Mouse (Mus musculus): ENCODE data around the gene Gpam. TPM values are rescaled to one million over a fixed set of nuclear protein-coding genes. Genes with fewer than 3 reads are reported as not detected.
"Not testable (repeated sequence)": the region's sequence is repeated elsewhere in the genome, so short reads cannot be mapped to it uniquely, and the experiment has no call there.

Gene Gpam
- 8.6 and 8.9 TPM in 2 replicates for polyA plus RNA-seq (2015; fragmentation: Nextera tagmentation; extraction: Ambion mirVana)

DNA sequence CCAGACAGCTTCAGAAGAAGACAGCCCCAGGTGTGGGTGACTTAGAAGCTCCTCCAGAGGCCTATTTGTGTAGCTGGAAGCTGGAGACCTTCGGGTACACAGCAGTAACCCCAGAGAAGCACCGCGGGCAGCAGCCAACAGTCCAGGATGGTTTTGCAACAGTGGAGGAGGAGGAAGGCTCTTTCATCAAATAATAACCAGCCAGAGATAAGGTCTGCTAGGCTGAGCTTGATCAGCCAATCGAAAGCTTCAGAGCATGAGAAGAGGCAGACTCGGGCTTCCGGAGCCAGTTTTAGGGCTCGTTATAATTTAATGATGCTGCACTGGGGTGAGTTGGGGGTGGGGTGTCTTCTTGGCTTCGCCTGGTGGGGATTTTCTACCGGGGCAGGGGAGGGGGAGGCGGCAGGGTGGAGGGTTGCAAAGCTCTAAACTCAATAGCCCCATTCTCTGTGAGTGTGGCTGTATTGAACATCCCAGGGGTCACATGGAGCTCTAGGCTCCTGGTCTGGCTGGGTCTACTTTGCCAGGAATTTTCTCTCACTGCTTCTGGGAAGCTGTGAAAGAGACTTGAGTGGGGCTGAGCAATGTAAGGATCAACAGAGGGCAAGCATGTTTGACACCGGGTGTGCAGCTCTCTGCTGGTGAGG is at the start of gene Gpam:
Gpam (minus strand) TSS at position 167 of the 647 bp plus-strand sequence.
- H3K4me3 ChIP-seq = no peak within 1 kb of the TSS
- no peaks in the 10 kb centered on the region for H3K36me3 ChIP-seq
- no peak within 1 kb of the TSS for H3K9ac ChIP-seq
- 63% methylated on average over 11 of the region's 11 CpGs for WGBS
- no peak within 1 kb of the TSS for H3K4me2 ChIP-seq
- no peak within 1 kb of the TSS for H3K27ac ChIP-seq (replicated peaks)
- H3K4me1 ChIP-seq = peaks cover 16% of the 10 kb centered on the region
- H3K27me3 ChIP-seq (replicated peaks) = no peaks in the 10 kb centered on the region
- H3K9me3 ChIP-seq = no peaks in the 10 kb centered on the region
- no peak for ATAC-seq (ENCODE audit: extremely low read depth, insufficient number of reproducible peaks, low FRiP score, low TSS enrichment)

DNA sequence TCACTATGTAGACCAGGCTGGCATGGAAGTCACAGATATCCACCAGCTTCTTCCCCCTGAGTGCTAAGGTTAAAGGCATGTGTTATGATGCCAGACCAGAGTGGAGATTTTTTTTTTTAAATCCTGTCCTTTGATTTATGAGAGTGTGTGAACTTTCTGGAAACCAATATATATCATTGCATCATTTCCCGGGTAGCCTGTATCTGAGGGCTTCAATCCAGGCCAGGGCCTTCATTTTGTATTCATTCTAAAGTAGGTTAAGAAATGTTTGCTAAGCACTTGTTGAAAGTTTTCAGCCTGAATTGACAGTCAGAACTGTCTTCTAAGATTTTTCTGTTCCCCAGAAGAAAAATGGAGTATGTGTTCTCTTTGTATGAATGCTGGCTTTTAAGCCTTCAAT is 44.5 kb upstream of the Gpam start:
- 63% methylated on average over 1 of the region's 1 CpGs for WGBS

GRCm38 (mm10) chr19:55170399-55170798 is 43.4 kb upstream of the Gpam start:
- H3K9ac ChIP-seq = no peak overlapping the region
- H3K36me3 ChIP-seq = no peaks in the 10 kb centered on the region
- no peak overlapping the region for H3K4me2 ChIP-seq
- H3K27me3 ChIP-seq (replicated peaks) = no peaks in the 10 kb centered on the region
- no peak for ATAC-seq (ENCODE audit: extremely low read depth, insufficient number of reproducible peaks, low FRiP score, low TSS enrichment)
- H3K9me3 ChIP-seq = peaks cover 11% of the 10 kb centered on the region; the same call in 1 of the 2 replicates
- no peaks in the 10 kb centered on the region for H3K4me1 ChIP-seq
- no peak overlapping the region for H3K27ac ChIP-seq (replicated peaks)
- H3K4me3 ChIP-seq = no peak overlapping the region

More for the DNA sequence above, 44.5 kb upstream of the Gpam start:
- Histone ChIP-seq H3K9me3 (peaks cover 11% of the 10 kb centered on the region; the same call in 1 of the 2 replicates), H3K4me2 (no peak overlapping the region), H3K27me3 (replicated peaks) (no peaks in the 10 kb centered on the region), H3K4me1 (no peaks in the 10 kb centered on the region), H3K27ac (replicated peaks) (no peak overlapping the region), H3K4me3 (no peak overlapping the region), H3K36me3 (no peaks in the 10 kb centered on the region), H3K9ac (no peak overlapping the region)
- ATAC-seq (ENCODE audit: extremely low read depth, insufficient number of reproducible peaks, low FRiP score, low TSS enrichment) = no peak

DNA sequence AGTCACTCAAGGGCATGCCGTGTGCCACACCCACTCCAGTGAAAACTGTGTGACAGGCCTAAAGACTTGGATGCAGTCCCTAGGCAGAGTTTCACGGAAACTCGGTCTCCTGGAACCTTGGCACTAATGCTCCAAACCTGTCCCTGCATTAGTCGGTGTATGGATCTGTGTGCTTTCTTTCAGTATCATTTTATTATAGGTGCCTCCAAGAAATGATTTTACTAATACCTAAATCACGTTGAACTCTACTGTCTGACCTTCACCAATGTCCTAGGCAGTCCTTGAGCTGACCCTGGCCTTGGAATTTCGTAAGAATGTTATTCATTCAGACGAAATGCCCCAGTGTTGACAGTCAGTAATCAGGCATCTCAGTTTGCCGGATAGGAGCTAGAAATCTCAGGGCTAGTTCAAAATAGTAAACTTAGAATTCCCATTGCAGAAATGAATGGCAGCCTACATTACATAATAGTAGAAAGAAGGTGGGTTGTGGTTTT is 42.2 kb upstream of the Gpam start:
- peaks cover 11% of the 10 kb centered on the region; the same call in 1 of the 2 replicates for H3K9me3 ChIP-seq
- H3K27ac ChIP-seq (replicated peaks); ATAC-seq (ENCODE audit: extremely low read depth, insufficient number of reproducible peaks, low FRiP score, low TSS enrichment); H3K4me3 ChIP-seq; H3K4me2 ChIP-seq; H3K4me1 ChIP-seq; H3K9ac ChIP-seq; H3K36me3 ChIP-seq; H3K27me3 ChIP-seq (replicated peaks): not testable (repeated sequence)
- WGBS = 75% methylated on average over 8 of the region's 8 CpGs

GRCm38 (mm10) chr19:55168360-55168759 is 41.3 kb upstream of the Gpam start:
- H3K4me1 ChIP-seq = no peaks in the 10 kb centered on the region
- H3K36me3 ChIP-seq = no peaks in the 10 kb centered on the region
- H3K4me2 ChIP-seq = no peak overlapping the region
- WGBS = 58% methylated on average over 6 of the region's 6 CpGs
- no peak for ATAC-seq (ENCODE audit: extremely low read depth, insufficient number of reproducible peaks, low FRiP score, low TSS enrichment)
- peaks cover 11% of the 10 kb centered on the region; the same call in 1 of the 2 replicates for H3K9me3 ChIP-seq
- H3K27ac ChIP-seq (replicated peaks) = no peak overlapping the region
- H3K27me3 ChIP-seq (replicated peaks) = no peaks in the 10 kb centered on the region
- H3K4me3 ChIP-seq = no peak overlapping the region
- H3K9ac ChIP-seq = no peak overlapping the region

GRCm38 (mm10) chr19:55167741-55168140 is 40.7 kb upstream of the Gpam start:
- 37% methylated on average over 2 of the region's 2 CpGs for WGBS
- no peak overlapping the region for H3K9ac ChIP-seq
- ATAC-seq (ENCODE audit: extremely low read depth, insufficient number of reproducible peaks, low FRiP score, low TSS enrichment) = no peak

GRCm38 (mm10) chr19:55166741-55167140 is 39.7 kb upstream of the Gpam start:
- Histone ChIP-seq H3K27me3 (replicated peaks) (no peaks in the 10 kb centered on the region), H3K27ac (replicated peaks) (no peak overlapping the region), H3K9ac (no peak overlapping the region), H3K9me3 (peaks cover 11% of the 10 kb centered on the region; the same call in 1 of the 2 replicates), H3K4me3 (no peak overlapping the region), H3K36me3 (no peaks in the 10 kb centered on the region), H3K4me1 (no peaks in the 10 kb centered on the region), H3K4me2 (no peak overlapping the region)
- ATAC-seq (ENCODE audit: extremely low read depth, insufficient number of reproducible peaks, low FRiP score, low TSS enrichment) = no peak
- 80% methylated on average over 2 of the region's 2 CpGs for WGBS

More at GRCm38 (mm10) chr19:55167741-55168140, 40.7 kb upstream of the Gpam start:
- Histone ChIP-seq H3K4me3 (no peak overlapping the region), H3K27ac (replicated peaks) (no peak overlapping the region), H3K4me1 (no peaks in the 10 kb centered on the region), H3K4me2 (no peak overlapping the region), H3K9me3 (peaks cover 11% of the 10 kb centered on the region; the same call in 1 of the 2 replicates), H3K36me3 (no peaks in the 10 kb centered on the region), H3K27me3 (replicated peaks) (no peaks in the 10 kb centered on the region)

GRCm38 (mm10) chr19:55165954-55166353 is 38.9 kb upstream of the Gpam start:
- no peaks in the 10 kb centered on the region for H3K36me3 ChIP-seq
- ATAC-seq (ENCODE audit: extremely low read depth, insufficient number of reproducible peaks, low FRiP score, low TSS enrichment) = no peak

DNA sequence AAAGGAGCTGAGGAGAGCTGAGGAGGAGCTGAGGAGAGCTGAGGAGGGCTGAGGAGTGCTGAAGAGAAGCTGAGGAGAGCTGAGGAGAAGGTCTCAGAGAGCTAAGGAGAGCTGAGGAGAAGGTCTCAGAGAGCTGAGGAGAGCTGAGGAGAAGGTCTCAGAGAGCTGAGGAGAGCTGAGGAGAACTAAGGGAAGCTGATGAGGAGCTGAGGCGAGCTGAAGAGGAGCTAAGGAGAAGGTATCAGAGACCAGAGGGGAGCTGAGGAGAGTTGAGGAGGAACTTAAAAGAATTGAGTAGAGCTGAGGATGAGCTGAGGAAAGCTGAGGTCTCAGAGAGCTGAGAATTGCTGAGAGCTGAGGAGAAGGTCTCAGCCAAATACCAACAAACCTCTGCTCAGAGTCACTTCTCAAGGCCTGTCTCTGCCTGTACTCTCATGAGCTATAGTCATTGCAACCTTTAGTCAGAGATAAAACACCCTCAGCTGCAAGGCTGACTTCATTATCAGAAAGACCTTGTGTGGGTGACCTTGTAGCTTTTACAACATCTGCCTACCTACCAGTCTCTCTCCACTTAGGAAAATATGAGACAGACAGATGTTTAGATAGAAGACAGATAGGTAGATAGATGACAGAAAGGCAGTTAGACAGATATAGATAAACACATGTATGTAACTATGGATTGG is 38.3 kb upstream of the Gpam start:
- Histone ChIP-seq H3K4me2 (no peak overlapping the region), H3K9me3 (peaks cover 10% of the 10 kb centered on the region; the same call in 1 of the 2 replicates), H3K4me1 (no peaks in the 10 kb centered on the region), H3K27ac (replicated peaks) (no peak overlapping the region), H3K36me3 (no peaks in the 10 kb centered on the region), H3K27me3 (replicated peaks) (no peaks in the 10 kb centered on the region), H3K9ac (no peak overlapping the region), H3K4me3 (no peak overlapping the region)
- no peak for ATAC-seq (ENCODE audit: extremely low read depth, insufficient number of reproducible peaks, low FRiP score, low TSS enrichment)
- 65% methylated on average over 1 of the region's 1 CpGs for WGBS

More at GRCm38 (mm10) chr19:55165954-55166353, 38.9 kb upstream of the Gpam start:
- H3K4me1 ChIP-seq = no peaks in the 10 kb centered on the region
- H3K9me3 ChIP-seq = peaks cover 11% of the 10 kb centered on the region; the same call in 1 of the 2 replicates
- H3K27me3 ChIP-seq (replicated peaks) = no peaks in the 10 kb centered on the region
- no peak overlapping the region for H3K27ac ChIP-seq (replicated peaks)
- 71% methylated on average over 4 of the region's 4 CpGs for WGBS
- no peak overlapping the region for H3K4me3 ChIP-seq
- no peak overlapping the region for H3K9ac ChIP-seq
- H3K4me2 ChIP-seq = no peak overlapping the region

GRCm38 (mm10) chr19:55164162-55164561 is 37.1 kb upstream of the Gpam start:
- Histone ChIP-seq H3K9ac (no peak overlapping the region), H3K4me3 (no peak overlapping the region), H3K27ac (replicated peaks) (no peak overlapping the region), H3K9me3 (no peaks in the 10 kb centered on the region), H3K27me3 (replicated peaks) (no peaks in the 10 kb centered on the region), H3K36me3 (no peaks in the 10 kb centered on the region), H3K4me1 (no peaks in the 10 kb centered on the region), H3K4me2 (no peak overlapping the region)
- 46% methylated on average over 1 of the region's 1 CpGs for WGBS
- ATAC-seq (ENCODE audit: extremely low read depth, insufficient number of reproducible peaks, low FRiP score, low TSS enrichment) = no peak

GRCm38 (mm10) chr19:55162271-55162670 is 35.2 kb upstream of the Gpam start:
- H3K4me2 ChIP-seq = no peak overlapping the region
- H3K27ac ChIP-seq (replicated peaks) = no peak overlapping the region
- no peaks in the 10 kb centered on the region for H3K4me1 ChIP-seq
- H3K9ac ChIP-seq = no peak overlapping the region
- H3K27me3 ChIP-seq (replicated peaks) = no peaks in the 10 kb centered on the region
- 76% methylated on average over 4 of the region's 4 CpGs for WGBS
- H3K9me3 ChIP-seq = no peaks in the 10 kb centered on the region
- no peaks in the 10 kb centered on the region for H3K36me3 ChIP-seq
- no peak overlapping the region for H3K4me3 ChIP-seq
- ATAC-seq (ENCODE audit: extremely low read depth, insufficient number of reproducible peaks, low FRiP score, low TSS enrichment) = no peak
